Mouse (Mus musculus) stomach, postnatal 0 days (tissue): ENCODE measurements around the gene Ripor2.

ENCODE experiments used
- CTCF ChIP-seq: IDR thresholded peaks from 2 replicates; pipeline ENCODE4 v1.5.1; 2016; ENCODE audit warnings: antibody characterized with exemption, low read depth, mild to moderate bottlenecking, moderate library complexity
- EP300 ChIP-seq: optimal IDR thresholded peaks from 2 replicates; pipeline ENCODE3; 2016; ENCODE audit warnings: antibody characterized with exemption

- peak; percentile 95 for TF ChIP-seq CTCF
- TF ChIP-seq EP300, result no peak
Observed at GRCm38 (mm10) chr13:24713434-24714000, 131.5 kb downstream of the Ripor2 start.
